Mouse (Mus musculus) adrenal gland, adult 2 months (tissue): ENCODE data around the gene Cgrrf1. TPM values are rescaled to one million over a fixed set of nuclear protein-coding genes. Genes with fewer than 3 reads are reported as not detected.
A peak's percentile ranks its signal among the peaks of the same experiment; 100 is the strongest.

Experiments
- DNase-seq: peaks from one replicate; pipeline ENCODE4 v3.0.0; 2021
- polyA plus RNA-seq: library from polyadenylated mRNA; depleted of rRNA; stranded (reverse); fragments of >200 nt; gene quantifications from 2 replicates; pipeline ENCODE4 v1.2.3, GENCODE M21; 2012
- total RNA-seq, 2 experiments: library from RNA; stranded (reverse); gene quantifications; 2 replicates each; pipeline ENCODE4 v1.2.3; 2021

Cgrrf1 gene
- total and polyA plus RNA-seq, 3 experiments = 16.4 to 50.5 (median 46.7) TPM

GRCm38 (mm10) chr14:46821873-46822716 is 9.8 kb upstream of the Cgrrf1 start, which contains the start of gene Gmfb:
Gene Gmfb, minus strand, starts transcription at chr14:46822242.
- DNase-seq = peak; percentile 98

- DNase-seq = no peak
Measured at GRCm38 (mm10) chr14:46823996-46824395, 7.9 kb upstream of the Cgrrf1 start.

GRCm38 (mm10) chr14:46827430-46827829 is 4.5 kb upstream of the Cgrrf1 start:
- no peak for DNase-seq

GRCm38 (mm10) chr14:46831295-46831694 is 630 bp upstream of the Cgrrf1 start:
- DNase-seq = no peak

- DNase-seq = peak; percentile 9
Measured at GRCm38 (mm10) chr14:46832354-46833272, 688 bp downstream of the Cgrrf1 start.

GRCm38 (mm10) chr14:46839326-46839725 is 7.4 kb downstream of the Cgrrf1 start:
- DNase-seq = no peak

- peak; percentile 20 for DNase-seq
Measured at GRCm38 (mm10) chr14:46845706-46846105, 13.8 kb downstream of the Cgrrf1 start.

GRCm38 (mm10) chr14:46848063-46848590 is 16.2 kb downstream of the Cgrrf1 start:
- no peak for DNase-seq

GRCm38 (mm10) chr14:46848736-46849135 is 16.8 kb downstream of the Cgrrf1 start:
- no peak for DNase-seq

GRCm38 (mm10) chr14:46849769-46850168 is 17.8 kb downstream of the Cgrrf1 start:
- DNase-seq = no peak

- no peak for DNase-seq
Measured at GRCm38 (mm10) chr14:46853677-46854076, 21.8 kb downstream of the Cgrrf1 start.

GRCm38 (mm10) chr14:46862922-46863321 is 31.0 kb downstream of the Cgrrf1 start:
- no peak for DNase-seq

- peak; percentile 78 for DNase-seq
Measured at GRCm38 (mm10) chr14:46880935-46881334, 49.0 kb downstream of the Cgrrf1 start.

- no peak for DNase-seq
Measured at GRCm38 (mm10) chr14:46881581-46882430, 49.9 kb downstream of the Cgrrf1 start.

- DNase-seq = peak; percentile 92
Measured at GRCm38 (mm10) chr14:46882431-46883067, 50.6 kb downstream of the Cgrrf1 start, which contains the start of gene Samd4. Gene Samd4, plus strand, starts transcription at chr14:46882854.

- peak; percentile 72 for DNase-seq
Measured at GRCm38 (mm10) chr14:46883068-46883870, 51.3 kb downstream of the Cgrrf1 start.

GRCm38 (mm10) chr14:46883871-46884441 is 52.0 kb downstream of the Cgrrf1 start:
- peak; percentile 78 for DNase-seq

- DNase-seq = peak; percentile 81
Measured at GRCm38 (mm10) chr14:46884701-46885428, 52.9 kb downstream of the Cgrrf1 start.

- peak; percentile 11 for DNase-seq
Measured at GRCm38 (mm10) chr14:46885429-46885755, 53.5 kb downstream of the Cgrrf1 start.
